ENCODE assay signal across 7 mouse cellular contexts in genomic region chr9:55545556-55546175, GRCm38 (mm10). TPM values are rescaled to one million over a fixed set of nuclear protein-coding genes. Genes with fewer than 3 reads are reported as not detected.
DNase-seq lines count a peak whose midpoint lies in the region; ATAC-seq and TF ChIP-seq lines count a peak whose summit lies in the region.

No protein-coding gene starts in this region.

- H3K9ac ChIP-seq in lung, embryonic 14.5 days, result no peak overlapping the region
- no peak overlapping the region for H3K9ac ChIP-seq in hindbrain, embryonic 15.5 days
- no peak overlapping the region for H3K9ac ChIP-seq in liver, embryonic 16.5 days (ENCODE audit: low read depth, low read length)

- peaks cover 8% of the 10 kb centered on the region; the same call in 1 of the 2 replicates for H3K4me1 ChIP-seq in lung, embryonic 14.5 days (ENCODE audit: insufficient read depth)
- H3K4me1 ChIP-seq in forebrain, embryonic 10.5 days, result peaks cover 66% of the 10 kb centered on the region
- H3K4me1 ChIP-seq in hindbrain, embryonic 15.5 days (replicated peaks), result peaks cover 33% of the 10 kb centered on the region
- peaks cover 21% of the 10 kb centered on the region for H3K4me1 ChIP-seq in liver, embryonic 16.5 days (ENCODE audit: control insufficient read depth, low read depth, low read length)

- no peak for TF ChIP-seq CTCF in lung, embryonic 14.5 days (IDR thresholded peaks at IDR 0.05; ENCODE audit: low read depth)

- peak overlapping the region; percentile 44 for H3K4me2 ChIP-seq in lung, embryonic 14.5 days
- H3K4me2 ChIP-seq in hindbrain, embryonic 15.5 days, result peak overlapping the region; percentile 32; the same call in 1 of the 2 replicates
- H3K4me2 ChIP-seq in liver, embryonic 16.5 days (ENCODE audit: low read depth, low read length), result peak overlapping the region; percentile 11; the same call in 1 of the 2 replicates

- ATAC-seq in lung, embryonic 14.5 days (ENCODE audit: insufficient read depth), result no peak
- ATAC-seq in hindbrain, embryonic 15.5 days (ENCODE audit: low FRiP score, low read depth), result no peak
- no peak for ATAC-seq in liver, embryonic 16.5 days (ENCODE audit: low read depth)
- no peak for ATAC-seq in inflammation-experienced regulatory T-cells, adult 6 months

- no peak overlapping the region for H3K27ac ChIP-seq in lung, embryonic 14.5 days (ENCODE audit: low read depth)
- H3K27ac ChIP-seq in forebrain, embryonic 10.5 days, result no peak overlapping the region
- no peak overlapping the region for H3K27ac ChIP-seq in hindbrain, embryonic 15.5 days (replicated peaks)
- no peak overlapping the region for H3K27ac ChIP-seq in liver, embryonic 16.5 days (ENCODE audit: low read length)

- DNase-seq in lung, embryonic 14.5 days, result peak; percentile 21
- DNase-seq in lung, postnatal 25 days (ENCODE audit: low spot score), result no peak
- peak; percentile 28 for DNase-seq in forebrain, embryonic 10.5 days (ENCODE audit: extremely low spot score, low spot score)
- no peak for DNase-seq in spleen, postnatal 10 days (ENCODE audit: low spot score in 2 of 2)

- peak overlapping the region; percentile 23; the same call in 1 of the 2 replicates for H3K4me3 ChIP-seq in lung, embryonic 14.5 days (ENCODE audit: low read depth, low read length)
- peak overlapping the region; percentile 36; the same call in 1 of the 2 replicates for H3K4me3 ChIP-seq in forebrain, embryonic 10.5 days
- peak overlapping the region; percentile 16 for H3K4me3 ChIP-seq in hindbrain, embryonic 15.5 days
- peak overlapping the region; percentile 34; the same call in 1 of the 2 replicates for H3K4me3 ChIP-seq in liver, embryonic 16.5 days (ENCODE audit: low read depth, low read length)

- 7% methylated on average over 41 of the region's 41 CpGs for WGBS in lung, embryonic 14.5 days
- WGBS in forebrain, embryonic 10.5 days, result 5% methylated on average over 41 of the region's 41 CpGs
- 3% methylated on average over 41 of the region's 41 CpGs for WGBS in hindbrain, embryonic 15.5 days
- 8% methylated on average over 41 of the region's 41 CpGs for WGBS in liver, embryonic 16.5 days (ENCODE audit: insufficient replicate concordance)

- H3K36me3 ChIP-seq in lung, embryonic 14.5 days (ENCODE audit: insufficient read depth), result no peaks in the 10 kb centered on the region
- H3K36me3 ChIP-seq in forebrain, embryonic 10.5 days (replicated peaks), result no peaks in the 10 kb centered on the region
- H3K36me3 ChIP-seq in hindbrain, embryonic 15.5 days, result no peaks in the 10 kb centered on the region
- H3K36me3 ChIP-seq in liver, embryonic 16.5 days (ENCODE audit: control insufficient read depth, insufficient read depth), result no peaks in the 10 kb centered on the region

- H3K27me3 ChIP-seq in lung, embryonic 14.5 days (ENCODE audit: insufficient read depth, low read length), result peaks cover 92% of the 10 kb centered on the region
- H3K27me3 ChIP-seq in forebrain, embryonic 10.5 days (ENCODE audit: poor library complexity, severe bottlenecking), result peaks cover 100% of the 10 kb centered on the region
- peaks cover 77% of the 10 kb centered on the region for H3K27me3 ChIP-seq in hindbrain, embryonic 15.5 days
- H3K27me3 ChIP-seq in liver, embryonic 16.5 days (ENCODE audit: control insufficient read depth, insufficient read depth, low read depth, low read length), result peaks cover 86% of the 10 kb centered on the region

- H3K9me3 ChIP-seq in lung, embryonic 14.5 days (ENCODE audit: low read depth, low read length), result no peaks in the 10 kb centered on the region
- H3K9me3 ChIP-seq in forebrain, embryonic 10.5 days, result peaks cover 3% of the 10 kb centered on the region; the same call in 1 of the 2 replicates
- no peaks in the 10 kb centered on the region for H3K9me3 ChIP-seq in hindbrain, embryonic 15.5 days
- H3K9me3 ChIP-seq in liver, embryonic 16.5 days (replicated peaks; ENCODE audit: control insufficient read depth, low read length), result peaks cover 3% of the 10 kb centered on the region

RNA-seq across cellular contexts. Expression of gene Isl2, which starts 7.2 kb away (rescaled TPM):
- polyA plus RNA-seq in lung, embryonic 14.5 days (2014; fragmentation: Nextera tagmentation; extraction: Ambion mirVana), result 0.12 TPM in 1 of 2 replicates, not detected in the other
- polyA plus RNA-seq in forebrain, embryonic 10.5 days (2016; fragmentation: Nextera tagmentation; extraction: Ambion mirVana), result 1.0 TPM in 2 replicates
- 4.2 and 6.4 TPM in 2 replicates for polyA plus RNA-seq in hindbrain, embryonic 15.5 days (2015; fragmentation: Nextera tagmentation; extraction: Ambion mirVana)
- 0.06 and 0.22 TPM in 2 replicates for polyA plus RNA-seq in liver, embryonic 16.5 days (2015; fragmentation: Nextera tagmentation; extraction: Ambion mirVana)
- not detected for polyA plus RNA-seq in inflammation-experienced regulatory T-cells, adult 6 months (2017; shearing (Covaris generic))

RNA-seq across cellular contexts. Expression of gene Etfa, which starts 33.6 kb away (rescaled TPM):
- polyA plus RNA-seq in lung, embryonic 14.5 days (2014; fragmentation: Nextera tagmentation; extraction: Ambion mirVana), result 194 and 201 TPM in 2 replicates
- 162 and 165 TPM in 2 replicates for polyA plus RNA-seq in forebrain, embryonic 10.5 days (2016; fragmentation: Nextera tagmentation; extraction: Ambion mirVana)
- polyA plus RNA-seq in hindbrain, embryonic 15.5 days (2015; fragmentation: Nextera tagmentation; extraction: Ambion mirVana), result 98.3 and 99.8 TPM in 2 replicates
- 236 and 247 TPM in 2 replicates for polyA plus RNA-seq in liver, embryonic 16.5 days (2015; fragmentation: Nextera tagmentation; extraction: Ambion mirVana)
- polyA plus RNA-seq in inflammation-experienced regulatory T-cells, adult 6 months (2017; shearing (Covaris generic)), result 100 to 1,000 TPM; 123 to 175 (median 136) TPM

Comparison
In these comparisons a context has a peak if more than half of its experiments do, and no peak if none do; other contexts are left out.
1. DNase-seq: peak in lung, embryonic 14.5 days (single experiment) and forebrain, embryonic 10.5 days (single experiment); none in lung, postnatal 25 days (single experiment) and spleen, postnatal 10 days (0 of 2).
2. Peak in every context shown above with its lines, with median percentiles within 50 percentile points of each other: H3K4me2 ChIP-seq and H3K4me3 ChIP-seq.